Mouse (Mus musculus): ENCODE results near the gene Dntt.

The Dntt gene

DNA sequence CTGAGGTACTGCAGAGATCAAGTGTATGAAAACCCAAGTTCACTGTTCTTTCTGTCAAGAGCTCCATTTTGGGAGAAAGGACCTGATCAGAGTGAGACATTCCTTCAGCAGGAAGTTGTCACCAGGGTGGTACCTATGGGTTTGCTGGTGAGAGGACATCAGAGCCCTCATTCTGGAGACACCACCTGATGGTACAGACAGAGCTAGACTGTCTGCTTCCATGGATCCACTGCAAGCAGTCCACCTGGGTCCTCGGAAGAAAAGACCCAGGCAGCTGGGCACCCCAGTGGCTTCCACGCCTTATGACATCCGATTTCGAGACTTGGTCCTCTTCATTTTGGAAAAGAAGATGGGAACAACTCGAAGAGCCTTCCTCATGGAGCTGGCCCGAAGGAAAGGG is at the start of gene Dntt:
Dntt (plus strand) TSS at position 57 of the 400 bp plus-strand sequence.
- in situ Hi-C loops (cut with MboI) = no loop called here

GRCm38 (mm10) chr19:40980671-40981070 is 48.4 kb upstream of the Dntt start:
- in situ Hi-C loops (cut with MboI) = no loop called here

DNA sequence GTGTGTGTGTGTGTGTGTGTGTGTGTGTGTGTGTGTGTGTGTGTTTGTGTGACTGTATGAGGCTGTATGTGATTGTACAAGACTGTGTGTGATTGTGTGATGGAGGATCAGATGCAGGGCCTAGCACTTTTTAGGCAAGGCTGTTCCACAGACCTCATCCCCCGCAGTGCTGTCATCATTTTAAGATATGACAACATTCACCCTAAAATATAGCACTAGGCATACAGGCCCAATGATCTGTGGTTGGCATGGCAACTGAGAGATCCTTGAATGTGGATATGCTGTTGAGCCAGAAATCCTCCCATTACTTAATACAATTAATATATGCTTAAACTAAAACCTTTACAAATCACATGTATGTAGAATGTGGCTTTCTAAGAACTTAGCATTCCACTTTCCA is 44.5 kb upstream of the Dntt start:
- in situ Hi-C loops (cut with MboI) = no loop called here

- in situ Hi-C loops (cut with MboI) = no loop called here
These were observed 40.2 kb upstream of the Dntt start for GRCm38 (mm10) chr19:40988856-40989255.

DNA sequence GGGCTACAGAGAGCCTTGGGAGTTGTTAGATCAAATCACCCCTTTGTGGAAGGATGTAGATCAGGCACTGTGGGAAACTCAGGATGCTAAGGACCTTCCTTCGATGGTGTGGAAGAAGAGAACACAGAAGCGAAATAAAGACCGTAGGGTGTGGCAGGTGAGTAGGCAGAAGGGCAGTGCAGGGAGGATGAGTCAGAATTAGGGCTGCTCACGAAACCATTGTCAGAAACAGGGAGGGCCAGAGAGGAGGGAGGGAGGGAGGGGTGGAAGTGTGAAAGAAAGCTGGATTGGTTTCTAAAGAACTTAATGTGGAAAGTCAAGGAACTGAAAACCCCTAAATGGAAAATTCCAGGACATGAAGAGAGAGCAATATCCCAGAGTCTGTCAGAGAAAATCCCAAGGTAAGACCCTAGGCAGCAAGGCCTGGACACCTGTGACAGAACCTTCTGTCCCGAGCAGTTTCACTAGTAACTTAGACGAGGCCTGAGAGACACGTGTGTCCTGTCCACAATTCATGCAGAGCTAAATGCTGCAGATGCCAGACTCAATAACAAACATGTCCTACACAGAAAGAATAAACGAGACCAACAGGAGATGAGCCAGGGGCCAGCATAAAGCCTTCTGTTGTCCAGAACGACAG is 39.0 kb upstream of the Dntt start:
- in situ Hi-C loops (cut with MboI) = no loop called here

DNA sequence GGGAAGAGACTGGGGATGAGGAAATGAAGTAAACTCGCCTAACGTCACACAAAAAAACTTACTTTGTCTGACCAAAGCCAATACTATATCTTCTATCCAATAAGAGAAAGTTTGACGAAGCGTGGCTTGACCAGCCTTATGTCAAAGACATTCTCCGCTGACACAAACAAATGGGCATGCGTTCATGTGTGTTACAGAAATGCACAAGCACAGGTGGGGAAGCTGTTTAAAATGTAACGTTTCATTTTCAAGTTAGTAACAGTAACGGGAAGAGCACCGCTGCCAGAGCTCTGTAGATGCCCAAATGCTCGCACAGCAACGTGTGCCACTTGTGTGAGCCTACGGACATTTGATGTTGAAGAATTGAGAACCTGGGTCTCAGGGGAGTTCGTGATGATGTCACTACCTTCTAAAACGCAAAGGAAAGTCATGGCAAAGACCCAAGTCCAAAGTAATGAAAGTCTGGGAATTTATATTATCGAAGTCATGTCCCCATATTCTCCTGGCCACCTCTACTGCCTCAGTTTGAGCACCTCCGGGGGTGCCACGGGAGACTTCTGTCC is 38.2 kb upstream of the Dntt start:
- in situ Hi-C loops (cut with MboI) = no loop called here

- in situ Hi-C loops (cut with MboI) = no loop called here
These were observed 37.4 kb upstream of the Dntt start for GRCm38 (mm10) chr19:40991626-40992025.

GRCm38 (mm10) chr19:40992096-40992495 is 37.0 kb upstream of the Dntt start:
- in situ Hi-C loops (cut with MboI) = no loop called here

DNA sequence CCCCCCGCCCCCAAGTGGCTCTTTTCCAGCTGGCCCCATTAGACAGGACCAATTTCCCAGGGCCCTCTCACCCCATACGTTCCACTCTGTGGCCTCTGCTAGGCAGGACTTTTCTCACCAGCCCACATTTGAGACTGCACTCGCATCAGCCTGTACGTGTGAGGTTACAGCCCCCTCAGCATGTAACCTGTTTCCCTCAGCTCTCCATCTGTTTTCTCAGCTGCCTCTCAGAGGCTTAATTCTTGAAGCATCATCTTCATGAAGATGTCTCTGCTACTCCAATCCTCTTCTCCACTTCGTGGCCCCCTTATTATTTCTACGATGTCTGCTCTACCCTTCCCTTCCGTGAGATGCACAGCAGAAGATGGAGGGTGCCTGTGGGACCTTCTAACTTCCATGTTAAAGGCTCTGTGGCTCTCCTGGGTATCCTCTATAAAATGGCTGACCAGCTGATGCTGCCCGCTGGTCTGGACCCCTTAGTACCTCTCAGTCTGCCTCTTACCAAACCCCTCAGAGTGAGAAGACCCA is 36.5 kb upstream of the Dntt start:
- in situ Hi-C loops (cut with MboI) = no loop called here

- in situ Hi-C loops (cut with MboI) = no loop called here
These were observed 35.7 kb upstream of the Dntt start for GRCm38 (mm10) chr19:40993356-40993755.

GRCm38 (mm10) chr19:40994057-40994585 is 35.0 kb upstream of the Dntt start, which contains the start of gene Blnk:
Gene Blnk, minus strand, starts transcription at chr19:40994535.
- in situ Hi-C loops (cut with MboI) = no loop called here

DNA sequence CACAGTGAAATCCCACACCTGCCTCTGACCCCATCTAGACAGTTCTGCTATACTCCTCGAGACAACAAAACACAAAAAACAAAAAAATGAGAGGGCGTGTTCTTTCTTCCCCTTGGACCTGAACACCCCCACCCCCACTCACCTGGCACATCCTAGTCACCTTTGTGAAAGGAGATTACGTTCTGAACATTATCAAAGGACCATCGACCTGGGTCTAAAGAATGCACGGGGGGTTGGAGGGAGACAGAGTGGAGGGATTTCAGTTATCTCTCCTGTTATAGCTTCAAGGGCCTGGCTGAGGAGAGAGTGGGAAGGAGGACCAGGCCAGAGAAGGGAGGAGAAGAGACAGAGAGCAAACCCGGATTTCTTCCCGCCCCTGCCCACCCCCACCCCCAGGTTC is 34.2 kb upstream of the Dntt start:
- in situ Hi-C loops (cut with MboI) = loop anchor here (5.0 kb wide), 1 partner anchor 33 kb away; no protein-coding TSS in a partner anchor

- in situ Hi-C loops (cut with MboI) = loop anchor here (5.0 kb wide), 1 partner anchor 33 kb away; no protein-coding TSS in a partner anchor
These were observed 33.4 kb upstream of the Dntt start for GRCm38 (mm10) chr19:40995449-40996401.

GRCm38 (mm10) chr19:40996722-40997121 is 32.4 kb upstream of the Dntt start:
- in situ Hi-C loops (cut with MboI) = loop anchor here (5.0 kb wide), 1 partner anchor 34 kb away; no protein-coding TSS in a partner anchor

GRCm38 (mm10) chr19:40998469-40999170 is 30.5 kb upstream of the Dntt start:
- in situ Hi-C loops (cut with MboI) = loop anchor here (5.0 kb wide), 1 partner anchor 36 kb away; no protein-coding TSS in a partner anchor

GRCm38 (mm10) chr19:40999569-40999968 is 29.5 kb upstream of the Dntt start:
- in situ Hi-C loops (cut with MboI) = loop anchor here (5.0 kb wide), 1 partner anchor 37 kb away; no protein-coding TSS in a partner anchor

GRCm38 (mm10) chr19:41003694-41004315 is 25.3 kb upstream of the Dntt start:
- in situ Hi-C loops (cut with MboI) = no loop called here

DNA sequence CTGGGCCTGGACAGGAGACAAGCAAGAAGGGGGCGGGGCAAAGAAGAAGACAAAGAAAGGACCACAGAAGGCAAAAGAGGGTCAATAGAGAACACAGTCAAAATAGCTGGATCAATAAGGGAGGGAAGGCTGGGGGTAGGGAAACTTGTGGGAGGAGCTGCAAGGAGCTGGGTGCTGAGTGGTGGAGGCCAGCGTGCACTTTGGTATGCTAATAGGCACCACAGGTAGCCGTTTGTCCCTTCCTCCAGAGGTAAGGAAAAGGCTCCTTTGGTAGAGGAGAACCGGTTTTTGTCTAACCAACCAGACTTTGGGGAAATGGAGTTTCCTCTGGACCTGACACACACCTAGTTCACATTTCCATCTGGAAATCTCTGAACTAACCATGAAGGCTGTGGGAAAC is 22.5 kb upstream of the Dntt start:
- in situ Hi-C loops (cut with MboI) = no loop called here

DNA sequence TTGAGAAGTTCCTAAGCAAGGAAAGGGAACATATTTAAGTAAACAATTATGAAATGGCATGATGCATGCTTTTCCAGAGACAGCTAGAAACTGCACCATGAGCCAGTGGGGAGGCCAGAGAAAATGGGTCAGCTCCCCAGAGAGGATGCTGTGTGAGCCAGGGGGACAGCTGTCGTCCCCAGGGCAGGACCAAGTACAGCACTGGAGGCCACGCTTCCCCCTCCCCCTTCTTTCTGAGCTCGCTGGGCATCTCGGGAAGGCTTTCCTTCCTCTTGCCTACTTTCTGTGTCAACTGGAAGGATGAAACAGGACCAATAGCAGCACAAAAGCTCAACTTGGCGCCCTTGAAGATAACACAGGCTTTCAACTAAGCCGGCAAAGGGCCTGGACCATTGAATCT is 21.7 kb upstream of the Dntt start:
- in situ Hi-C loops (cut with MboI) = no loop called here

DNA sequence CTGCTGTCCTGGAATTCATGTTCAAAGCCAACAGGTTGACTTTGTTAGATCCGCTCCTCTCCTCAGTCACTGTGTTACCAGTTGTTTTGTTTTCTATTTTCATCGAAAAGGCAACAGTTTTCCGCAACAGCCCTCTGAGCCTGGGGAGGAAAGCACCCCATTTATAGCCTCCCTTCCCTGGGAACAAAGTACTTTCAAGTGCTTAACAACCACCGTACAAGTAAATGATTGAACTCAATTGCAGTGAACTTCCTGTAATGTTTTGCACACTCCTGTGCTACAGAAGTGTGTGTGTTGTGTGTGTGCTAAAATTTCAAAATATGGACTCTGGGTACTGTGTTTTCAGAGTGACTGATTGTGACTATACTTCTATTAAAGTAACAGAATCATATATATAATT is 21.3 kb upstream of the Dntt start:
- in situ Hi-C loops (cut with MboI) = no loop called here

All from mature B cell (primary cell).